Mouse (Mus musculus): Measurements from ENCODE around the gene Tmem41a. TPM values are rescaled to one million over a fixed set of nuclear protein-coding genes. Genes with fewer than 3 reads are reported as not detected.
"Not testable (repeated sequence)": the region's sequence is repeated elsewhere in the genome, so short reads cannot be mapped to it uniquely, and the experiment has no call there.

Tmem41a gene
- polyA plus RNA-seq, 1 experiment from 2014 or later, result 50.1 TPM

- Histone ChIP-seq H3K27me3 (replicated peaks) (no peaks in the 10 kb centered on the region), H3K9ac (replicated peaks) (no peak overlapping the region), H3K36me3 (no peaks in the 10 kb centered on the region), H3K4me2 (no peak overlapping the region), H3K27ac (replicated peaks) (no peak overlapping the region), H3K9me3 (replicated peaks) (no peaks in the 10 kb centered on the region), H3K4me3 (replicated peaks) (no peak overlapping the region), H3K4me1 (peaks cover 5% of the 10 kb centered on the region; the same call in 1 of the 2 replicates)
- ATAC-seq (ENCODE audit: low FRiP score), result no peak
- WGBS, result 82% methylated on average over 4 of the region's 4 CpGs
Measured at GRCm38 (mm10) chr16:21971446-21971845, 24.1 kb upstream of the Tmem41a start.

DNA sequence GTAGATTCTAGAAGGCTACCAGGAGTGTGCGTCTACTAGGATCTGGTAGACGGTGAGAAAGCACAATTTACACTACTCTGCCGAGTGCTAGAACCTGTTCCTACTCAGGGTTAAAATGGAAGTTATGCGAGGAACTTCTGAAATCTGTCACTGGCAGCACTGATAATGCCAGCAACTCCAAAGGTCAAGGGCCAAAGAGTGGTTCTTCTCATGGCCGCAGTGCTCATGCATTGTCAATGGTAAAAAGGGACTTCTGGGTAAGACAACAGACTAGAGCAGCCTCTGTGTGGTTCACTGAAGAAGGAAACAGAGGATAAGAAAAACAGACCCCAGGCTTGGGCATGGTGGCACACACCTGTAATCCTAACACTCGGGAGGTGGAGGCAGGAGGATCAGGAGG lies 23.2 kb upstream of the Tmem41a start:
- H3K4me3 ChIP-seq (replicated peaks), result no peak overlapping the region
- no peaks in the 10 kb centered on the region for H3K36me3 ChIP-seq
- H3K9me3 ChIP-seq (replicated peaks), result no peaks in the 10 kb centered on the region
- WGBS, result 90% methylated on average over 6 of the region's 6 CpGs
- no peak overlapping the region for H3K9ac ChIP-seq (replicated peaks)
- no peaks in the 10 kb centered on the region for H3K4me1 ChIP-seq
- no peak overlapping the region for H3K4me2 ChIP-seq
- no peak for ATAC-seq (ENCODE audit: low FRiP score)
- no peaks in the 10 kb centered on the region for H3K27me3 ChIP-seq (replicated peaks)
- H3K27ac ChIP-seq (replicated peaks), result no peak overlapping the region

DNA sequence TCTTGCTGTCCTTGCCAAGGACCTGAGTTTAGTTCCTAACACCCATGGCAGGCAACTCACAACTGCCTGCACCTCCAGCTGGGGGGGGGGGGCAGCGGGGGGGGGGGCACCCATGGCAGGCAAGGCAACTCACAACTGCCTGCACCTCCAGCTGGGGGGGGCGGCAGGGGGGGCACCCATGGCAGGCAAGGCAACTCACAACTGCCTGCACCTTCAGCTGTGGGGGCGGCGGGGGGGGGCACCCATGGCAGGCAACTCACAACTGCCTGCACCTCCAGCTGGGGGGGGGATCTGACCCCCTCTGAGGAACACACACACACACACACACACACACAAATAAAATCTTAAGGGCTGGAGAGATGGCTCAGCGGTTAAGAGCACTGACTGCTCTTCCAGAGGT lies 22.5 kb upstream of the Tmem41a start:
- no peaks in the 10 kb centered on the region for H3K9me3 ChIP-seq (replicated peaks)
- H3K27me3 ChIP-seq (replicated peaks), result no peaks in the 10 kb centered on the region
- 70% methylated on average over 5 of the region's 5 CpGs for WGBS
- H3K4me2 ChIP-seq, result no peak overlapping the region
- no peaks in the 10 kb centered on the region for H3K36me3 ChIP-seq
- no peak overlapping the region for H3K9ac ChIP-seq (replicated peaks)
- H3K4me3 ChIP-seq (replicated peaks), result no peak overlapping the region
- H3K27ac ChIP-seq (replicated peaks), result no peak overlapping the region
- no peak for ATAC-seq (ENCODE audit: low FRiP score)
- H3K4me1 ChIP-seq, result no peaks in the 10 kb centered on the region

GRCm38 (mm10) chr16:21965576-21965975 lies 18.2 kb upstream of the Tmem41a start:
- H3K36me3 ChIP-seq, result no peaks in the 10 kb centered on the region
- ATAC-seq (ENCODE audit: low FRiP score), result no peak

GRCm38 (mm10) chr16:21955591-21955990 lies 8.2 kb upstream of the Tmem41a start:
- no peaks in the 10 kb centered on the region for H3K9me3 ChIP-seq (replicated peaks)
- no peak overlapping the region for H3K9ac ChIP-seq (replicated peaks)
- no peaks in the 10 kb centered on the region for H3K4me1 ChIP-seq
- H3K4me3 ChIP-seq (replicated peaks), result no peak overlapping the region
- 87% methylated on average over 12 of the region's 12 CpGs for WGBS
- H3K27me3 ChIP-seq (replicated peaks), result no peaks in the 10 kb centered on the region
- H3K36me3 ChIP-seq, result no peaks in the 10 kb centered on the region
- H3K4me2 ChIP-seq, result no peak overlapping the region
- no peak overlapping the region for H3K27ac ChIP-seq (replicated peaks)
- no peak for ATAC-seq (ENCODE audit: low FRiP score)

More at GRCm38 (mm10) chr16:21965576-21965975, 18.2 kb upstream of the Tmem41a start:
- Histone ChIP-seq H3K27ac (replicated peaks) (no peak overlapping the region), H3K9ac (replicated peaks) (no peak overlapping the region), H3K4me1 (no peaks in the 10 kb centered on the region), H3K27me3 (replicated peaks) (no peaks in the 10 kb centered on the region), H3K4me3 (replicated peaks) (no peak overlapping the region), H3K4me2 (no peak overlapping the region), H3K9me3 (replicated peaks) (no peaks in the 10 kb centered on the region)
- 85% methylated on average over 3 of the region's 3 CpGs for WGBS

- Histone ChIP-seq H3K9me3 (replicated peaks) (no peaks in the 10 kb centered on the region), H3K27me3 (replicated peaks) (no peaks in the 10 kb centered on the region), H3K9ac (replicated peaks) (no peak overlapping the region), H3K4me3 (replicated peaks) (no peak overlapping the region), H3K27ac (replicated peaks) (no peak overlapping the region), H3K4me1 (no peaks in the 10 kb centered on the region), H3K36me3 (peaks cover 71% of the 10 kb centered on the region), H3K4me2 (no peak overlapping the region)
- WGBS, result 88% methylated on average over 13 of the region's 13 CpGs
- ATAC-seq (ENCODE audit: low FRiP score), result no peak
Measured at GRCm38 (mm10) chr16:21928471-21928870, 18.9 kb downstream of the Tmem41a start.

DNA sequence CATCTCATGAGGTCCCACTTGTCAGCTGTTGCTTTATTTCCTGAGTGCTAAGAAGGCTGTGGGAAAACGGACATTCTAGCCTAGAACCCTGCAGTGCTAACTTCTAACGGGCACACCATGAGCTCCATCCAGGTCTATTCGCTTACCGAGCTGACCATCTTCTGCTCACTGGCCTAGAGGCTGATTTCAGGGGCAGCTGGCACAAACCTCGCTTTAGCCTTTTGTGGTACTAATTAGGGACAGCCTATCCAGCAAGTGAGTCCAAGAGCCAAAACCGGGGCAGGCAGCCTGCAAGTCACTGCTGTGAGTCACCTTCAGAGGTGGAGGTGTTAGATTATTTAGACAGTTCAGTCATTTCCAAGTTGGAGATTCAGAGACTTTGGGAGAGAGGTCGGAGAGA lies 30.7 kb downstream of the Tmem41a start:
- H3K36me3 ChIP-seq, result peaks cover 71% of the 10 kb centered on the region
- no peak for ATAC-seq (ENCODE audit: low FRiP score)
- WGBS, result 78% methylated on average over 7 of the region's 7 CpGs

DNA sequence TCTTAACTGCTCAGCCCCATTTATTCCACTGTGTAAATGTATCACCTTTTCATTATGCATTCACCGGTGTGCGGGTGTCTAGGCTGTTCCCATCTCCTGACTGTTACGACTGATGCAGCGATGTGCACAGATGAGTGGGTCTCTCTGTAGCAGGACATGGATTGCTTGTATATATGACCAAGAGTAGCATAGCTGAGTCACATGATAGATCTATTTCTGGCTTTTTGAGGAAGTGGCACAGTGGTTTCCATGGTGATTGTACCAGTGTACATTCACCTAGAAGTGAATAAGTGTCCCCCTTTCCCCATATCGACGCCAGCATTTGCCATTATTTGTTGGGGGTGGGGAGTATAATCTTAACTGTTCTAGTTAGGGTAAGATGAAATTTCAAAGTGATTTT lies 34.0 kb downstream of the Tmem41a start:
- Histone ChIP-seq H3K4me1 (no peaks in the 10 kb centered on the region), H3K27me3 (replicated peaks) (no peaks in the 10 kb centered on the region), H3K4me2 (no peak overlapping the region), H3K4me3 (replicated peaks) (no peak overlapping the region), H3K9ac (replicated peaks) (no peak overlapping the region), H3K36me3 (peaks cover 71% of the 10 kb centered on the region), H3K9me3 (replicated peaks) (no peaks in the 10 kb centered on the region), H3K27ac (replicated peaks) (no peak overlapping the region)
- ATAC-seq (ENCODE audit: low FRiP score), result no peak
- 92% methylated on average over 6 of the region's 6 CpGs for WGBS

More for the DNA sequence above, 30.7 kb downstream of the Tmem41a start:
- Histone ChIP-seq H3K9ac (replicated peaks) (no peak overlapping the region), H3K27me3 (replicated peaks) (no peaks in the 10 kb centered on the region), H3K9me3 (replicated peaks) (no peaks in the 10 kb centered on the region), H3K27ac (replicated peaks) (no peak overlapping the region), H3K4me1 (no peaks in the 10 kb centered on the region), H3K4me3 (replicated peaks) (no peak overlapping the region), H3K4me2 (no peak overlapping the region)

GRCm38 (mm10) chr16:21908906-21909305 lies 38.4 kb downstream of the Tmem41a start:
- not testable (repeated sequence) for H3K4me1 ChIP-seq; H3K9me3 ChIP-seq (replicated peaks); H3K9ac ChIP-seq (replicated peaks); H3K4me3 ChIP-seq (replicated peaks); H3K27me3 ChIP-seq (replicated peaks); H3K27ac ChIP-seq (replicated peaks); H3K4me2 ChIP-seq; ATAC-seq (ENCODE audit: low FRiP score)
- 32% methylated on average over 6 of the region's 8 CpGs for WGBS
- H3K36me3 ChIP-seq, result peaks cover 68% of the 10 kb centered on the region

GRCm38 (mm10) chr16:21906902-21907301 lies 40.5 kb downstream of the Tmem41a start:
- no peaks in the 10 kb centered on the region for H3K9me3 ChIP-seq (replicated peaks)
- H3K4me1 ChIP-seq, result no peaks in the 10 kb centered on the region
- no peak overlapping the region for H3K27ac ChIP-seq (replicated peaks)
- H3K9ac ChIP-seq (replicated peaks), result no peak overlapping the region
- H3K36me3 ChIP-seq, result peaks cover 55% of the 10 kb centered on the region
- no peak for ATAC-seq (ENCODE audit: low FRiP score)
- H3K27me3 ChIP-seq (replicated peaks), result no peaks in the 10 kb centered on the region
- no peak overlapping the region for H3K4me3 ChIP-seq (replicated peaks)
- 92% methylated on average over 6 of the region's 6 CpGs for WGBS
- H3K4me2 ChIP-seq, result no peak overlapping the region

GRCm38 (mm10) chr16:21905996-21906395 lies 41.4 kb downstream of the Tmem41a start:
- Histone ChIP-seq H3K27ac (replicated peaks) (no peak overlapping the region), H3K27me3 (replicated peaks) (no peaks in the 10 kb centered on the region), H3K36me3 (peaks cover 48% of the 10 kb centered on the region), H3K4me3 (replicated peaks) (no peak overlapping the region), H3K4me2 (no peak overlapping the region), H3K9me3 (replicated peaks) (no peaks in the 10 kb centered on the region), H3K9ac (replicated peaks) (no peak overlapping the region), H3K4me1 (no peaks in the 10 kb centered on the region)
- no peak for ATAC-seq (ENCODE audit: low FRiP score)
- WGBS, result 92% methylated on average over 7 of the region's 7 CpGs

DNA sequence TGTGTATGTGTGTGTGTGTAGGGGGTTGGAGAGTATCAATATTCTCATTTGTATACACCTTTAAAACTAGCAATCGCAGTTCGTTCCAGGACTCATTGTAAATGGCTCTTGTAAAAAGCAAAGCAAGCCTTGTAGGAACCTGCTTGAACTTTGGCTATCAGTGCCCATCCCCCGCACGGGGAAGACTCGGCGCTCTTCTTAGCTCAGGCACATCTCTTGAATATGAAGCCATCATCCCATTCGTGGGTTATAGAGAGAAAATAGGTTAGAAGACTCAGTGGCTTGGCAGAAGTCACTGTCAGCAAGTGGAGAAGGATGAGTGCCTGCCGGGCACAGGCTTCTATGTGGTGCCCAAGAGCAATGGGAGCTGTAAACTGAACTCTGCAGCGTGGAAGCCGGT lies 42.7 kb downstream of the Tmem41a start:
- H3K4me2 ChIP-seq, result no peak overlapping the region
- no peaks in the 10 kb centered on the region for H3K9me3 ChIP-seq (replicated peaks)
- no peak overlapping the region for H3K4me3 ChIP-seq (replicated peaks)
- H3K9ac ChIP-seq (replicated peaks), result no peak overlapping the region
- no peaks in the 10 kb centered on the region for H3K4me1 ChIP-seq
- peaks cover 40% of the 10 kb centered on the region for H3K36me3 ChIP-seq
- WGBS, result 84% methylated on average over 10 of the region's 10 CpGs
- ATAC-seq (ENCODE audit: low FRiP score), result no peak
- H3K27me3 ChIP-seq (replicated peaks), result no peaks in the 10 kb centered on the region
- no peak overlapping the region for H3K27ac ChIP-seq (replicated peaks)

DNA sequence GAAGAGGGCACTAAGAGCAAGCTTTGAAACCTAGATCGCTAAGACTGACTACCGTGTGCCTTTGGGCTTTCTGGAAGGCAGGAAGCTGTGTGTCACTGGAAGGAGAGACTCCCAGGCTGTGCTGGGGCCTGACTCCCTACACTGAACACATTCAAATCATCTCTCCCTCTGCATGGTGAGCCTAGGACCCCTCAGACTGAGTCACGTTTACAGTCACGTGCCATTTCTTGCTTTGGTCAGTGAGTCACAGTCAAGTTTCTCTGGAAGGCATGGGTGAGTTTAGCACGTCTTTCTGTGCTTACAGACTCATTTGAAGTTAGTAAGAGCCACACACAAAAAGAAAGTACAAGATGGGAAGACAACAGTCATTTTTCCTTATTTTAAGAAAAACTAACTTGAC lies 46.1 kb downstream of the Tmem41a start:
- WGBS, result 80% methylated on average over 5 of the region's 5 CpGs
- Histone ChIP-seq H3K4me2 (no peak overlapping the region), H3K27me3 (replicated peaks) (no peaks in the 10 kb centered on the region), H3K4me3 (replicated peaks) (no peak overlapping the region), H3K9me3 (replicated peaks) (no peaks in the 10 kb centered on the region), H3K4me1 (no peaks in the 10 kb centered on the region), H3K9ac (replicated peaks) (no peak overlapping the region), H3K27ac (replicated peaks) (no peak overlapping the region), H3K36me3 (peaks cover 27% of the 10 kb centered on the region)
- no peak for ATAC-seq (ENCODE audit: low FRiP score)
